Mouse (Mus musculus) splenic B cell, adult 2 months (primary cell): Measurements from ENCODE around the gene Npcd.

Experiments
- DNase-seq: peaks from one replicate; pipeline ENCODE4 v3.0.0-alpha.2; 2011; ENCODE audit warnings: low read depth, low spot score
- H3K27me3 ChIP-seq: 2 replicates; pipeline ENCODE4 v1.6.1; 2012; ENCODE audit warnings: mild to moderate bottlenecking, low read length, moderate library complexity, mixed read lengths; ENCODE audit not compliant: control insufficient read depth, poor library complexity, insufficient read depth, severe bottlenecking
- H3K36me3 ChIP-seq: 2 replicates; pipeline ENCODE4 v1.6.1; 2012; ENCODE audit warnings: mild to moderate bottlenecking, low read length, moderate library complexity, mixed read lengths; ENCODE audit not compliant: control insufficient read depth, poor library complexity, insufficient read depth, severe bottlenecking

Npcd gene

GRCm38 (mm10) chr15:79755977-79756625, 77.9 kb downstream of the Npcd start:
- DNase-seq: no peak
- no peaks in the 10 kb centered on the region for H3K27me3 ChIP-seq
- H3K36me3 ChIP-seq: no peaks in the 10 kb centered on the region

GRCm38 (mm10) chr15:79755176-79755575, 78.9 kb downstream of the Npcd start:
- no peak for DNase-seq
- no peaks in the 10 kb centered on the region for H3K27me3 ChIP-seq
- H3K36me3 ChIP-seq: no peaks in the 10 kb centered on the region

- H3K27me3 ChIP-seq: no peaks in the 10 kb centered on the region
Observed at GRCm38 (mm10) chr15:79753873-79754272, 80.2 kb downstream of the Npcd start.

GRCm38 (mm10) chr15:79753420-79753752, 80.7 kb downstream of the Npcd start:
- Histone ChIP-seq H3K27me3 (no peaks in the 10 kb centered on the region), H3K36me3 (no peaks in the 10 kb centered on the region)
- no peak for DNase-seq

More at GRCm38 (mm10) chr15:79753873-79754272, 80.2 kb downstream of the Npcd start:
- DNase-seq: no peak
- H3K36me3 ChIP-seq: no peaks in the 10 kb centered on the region

- Histone ChIP-seq H3K27me3 (no peaks in the 10 kb centered on the region), H3K36me3 (no peaks in the 10 kb centered on the region)
- peak; percentile 81 for DNase-seq
Observed at GRCm38 (mm10) chr15:79752742-79753419, 81.2 kb downstream of the Npcd start.

GRCm38 (mm10) chr15:79751772-79752171, 82.3 kb downstream of the Npcd start:
- H3K36me3 ChIP-seq: no peaks in the 10 kb centered on the region
- H3K27me3 ChIP-seq: no peaks in the 10 kb centered on the region
- peak; percentile 68 for DNase-seq

- H3K36me3 ChIP-seq: no peaks in the 10 kb centered on the region
- H3K27me3 ChIP-seq: no peaks in the 10 kb centered on the region
- DNase-seq: no peak
Observed at GRCm38 (mm10) chr15:79750266-79750665, 83.8 kb downstream of the Npcd start.

GRCm38 (mm10) chr15:79749162-79749561, 84.9 kb downstream of the Npcd start:
- DNase-seq: peak; percentile 21
- H3K27me3 ChIP-seq: no peaks in the 10 kb centered on the region

GRCm38 (mm10) chr15:79747998-79748397, 86.0 kb downstream of the Npcd start:
- DNase-seq: peak; percentile 49
- Histone ChIP-seq H3K36me3 (no peaks in the 10 kb centered on the region; the same call in 1 of the 2 replicates), H3K27me3 (no peaks in the 10 kb centered on the region)

More at GRCm38 (mm10) chr15:79749162-79749561, 84.9 kb downstream of the Npcd start:
- H3K36me3 ChIP-seq: no peaks in the 10 kb centered on the region; the same call in 1 of the 2 replicates

GRCm38 (mm10) chr15:79745883-79746282, 88.2 kb downstream of the Npcd start:
- no peak for DNase-seq
- H3K36me3 ChIP-seq: no peaks in the 10 kb centered on the region; the same call in 1 of the 2 replicates
- no peaks in the 10 kb centered on the region for H3K27me3 ChIP-seq

- Histone ChIP-seq H3K36me3 (no peaks in the 10 kb centered on the region; the same call in 1 of the 2 replicates), H3K27me3 (no peaks in the 10 kb centered on the region)
- DNase-seq: no peak
Observed at GRCm38 (mm10) chr15:79745312-79745711, 88.7 kb downstream of the Npcd start.

- no peaks in the 10 kb centered on the region; the same call in 1 of the 2 replicates for H3K36me3 ChIP-seq
- DNase-seq: no peak
- H3K27me3 ChIP-seq: no peaks in the 10 kb centered on the region
Observed at GRCm38 (mm10) chr15:79744742-79745141, 89.3 kb downstream of the Npcd start.

- DNase-seq: no peak
- no peaks in the 10 kb centered on the region; the same call in 1 of the 2 replicates for H3K36me3 ChIP-seq
- no peaks in the 10 kb centered on the region for H3K27me3 ChIP-seq
Observed at GRCm38 (mm10) chr15:79744001-79744400, 90.0 kb downstream of the Npcd start.

GRCm38 (mm10) chr15:79742706-79743023, 91.4 kb downstream of the Npcd start:
- DNase-seq: no peak
- no peaks in the 10 kb centered on the region for H3K27me3 ChIP-seq
- H3K36me3 ChIP-seq: peaks cover 4% of the 10 kb centered on the region

- Histone ChIP-seq H3K27me3 (no peaks in the 10 kb centered on the region), H3K36me3 (peaks cover 6% of the 10 kb centered on the region)
- peak; percentile 94 for DNase-seq
Observed at GRCm38 (mm10) chr15:79741921-79742705, 91.9 kb downstream of the Npcd start, which contains the start of gene Sun2. Gene Sun2 (minus strand): TSS chr15:79742536.
